Mouse (Mus musculus): ENCODE data around the gene Cdk5r2. TPM values are rescaled to one million over a fixed set of nuclear protein-coding genes. Genes with fewer than 3 reads are reported as not detected.
"Not testable (repeated sequence)": the region's sequence is repeated elsewhere in the genome, so short reads cannot be mapped to it uniquely, and the experiment has no call there.

Gene Cdk5r2
- polyA plus RNA-seq, 1 experiment from 2014 or later: 8.4 TPM

DNA sequence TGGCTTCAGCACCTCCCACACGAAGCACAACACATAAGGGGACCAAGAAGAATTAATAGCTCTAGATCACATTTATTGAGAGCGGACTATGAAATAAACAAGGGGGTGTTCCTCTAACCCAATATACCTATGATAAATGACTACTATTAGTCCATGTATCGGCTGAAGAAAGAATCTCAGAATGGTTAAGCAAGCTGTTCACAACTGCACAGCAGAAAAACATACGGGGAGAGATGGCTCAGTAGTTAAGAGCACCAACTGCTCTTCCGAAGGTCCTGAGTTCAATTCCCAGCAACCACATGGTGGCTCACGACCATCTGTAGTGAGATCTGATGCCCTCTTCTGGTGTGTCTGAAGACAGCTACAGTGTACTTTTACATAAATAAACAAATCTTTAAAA lies 38.8 kb upstream of the Cdk5r2 start:
- ATAC-seq; H3K4me1 ChIP-seq (ENCODE audit: control insufficient read depth, insufficient read depth, low read depth, low read length); H3K36me3 ChIP-seq (ENCODE audit: control insufficient read depth, insufficient read depth, low read length); H3K27ac ChIP-seq (ENCODE audit: low read depth, low read length); H3K4me2 ChIP-seq (ENCODE audit: low read length); H3K9me3 ChIP-seq (ENCODE audit: control insufficient read depth, low read length); H3K9ac ChIP-seq (ENCODE audit: low read depth, low read length); H3K27me3 ChIP-seq (replicated peaks; ENCODE audit: control insufficient read depth, insufficient read depth, low read length); H3K4me3 ChIP-seq (ENCODE audit: low read length): not testable (repeated sequence)
- WGBS: 83% methylated on average over 6 of the region's 6 CpGs

DNA sequence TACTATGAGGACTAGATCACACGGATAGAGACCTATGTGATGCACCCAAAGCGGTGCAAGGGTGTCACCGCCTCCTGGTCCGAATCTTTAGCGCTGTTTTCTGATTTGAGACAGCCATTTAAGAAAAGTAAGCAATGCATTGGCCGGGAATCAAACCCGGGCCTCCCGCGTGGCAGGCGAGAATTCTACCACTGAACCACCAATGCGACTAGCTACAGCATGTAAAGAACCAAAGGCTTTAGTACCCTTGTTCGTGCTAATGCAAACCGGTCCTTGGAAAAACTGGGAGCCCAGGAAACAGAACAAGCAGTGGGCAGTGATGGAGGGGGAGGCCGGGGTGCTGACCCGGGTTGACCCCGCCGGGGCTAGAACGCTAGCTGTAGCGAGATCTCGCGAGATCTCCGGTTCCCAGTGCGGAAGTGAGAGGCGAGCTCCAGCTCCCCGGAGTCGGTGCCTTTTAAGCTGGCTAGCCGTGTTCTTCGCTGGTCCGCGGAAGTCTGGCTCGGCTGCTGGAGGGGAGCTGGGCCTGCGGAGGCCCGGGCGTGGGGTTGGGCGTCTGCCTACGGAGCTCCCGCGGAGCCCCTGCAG lies 38.0 kb upstream of the Cdk5r2 start:
- 4% methylated on average over 35 of the region's 38 CpGs for WGBS

DNA sequence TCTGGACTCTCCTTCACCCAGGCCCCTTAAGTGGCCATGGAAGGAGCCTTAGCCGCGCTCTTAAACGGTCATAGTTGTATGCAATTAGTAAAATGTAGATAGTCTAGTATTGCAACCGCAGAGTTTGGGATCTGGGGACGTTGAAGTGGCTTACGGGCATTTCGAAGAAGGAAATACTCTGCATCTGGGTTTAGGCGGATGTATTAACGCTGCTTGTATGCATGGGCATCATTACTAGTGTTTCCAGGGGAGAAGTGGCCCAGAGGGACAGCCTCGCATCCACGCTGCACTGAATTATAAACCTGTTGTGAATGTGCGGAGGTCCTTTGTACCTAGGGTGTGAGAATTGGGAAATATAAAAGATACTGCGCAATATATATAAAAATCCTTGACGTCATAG lies 37.5 kb upstream of the Cdk5r2 start:
- Histone ChIP-seq H3K27me3 (replicated peaks; ENCODE audit: control insufficient read depth, insufficient read depth, low read length) (no peaks in the 10 kb centered on the region), H3K36me3 (ENCODE audit: control insufficient read depth, insufficient read depth, low read length) (no peaks in the 10 kb centered on the region), H3K4me1 (ENCODE audit: control insufficient read depth, insufficient read depth, low read depth, low read length) (peaks cover 6% of the 10 kb centered on the region), H3K9ac (ENCODE audit: low read depth, low read length) (peak overlapping the region; percentile 84), H3K9me3 (ENCODE audit: control insufficient read depth, low read length) (no peaks in the 10 kb centered on the region), H3K4me2 (ENCODE audit: low read length) (peak overlapping the region; percentile 68), H3K4me3 (ENCODE audit: low read length) (peak overlapping the region; percentile 52), H3K27ac (ENCODE audit: low read depth, low read length) (peak overlapping the region; percentile 75)
- WGBS: 10% methylated on average over 14 of the region's 14 CpGs
- ATAC-seq: peak; percentile 31

More for the DNA sequence above, 38.0 kb upstream of the Cdk5r2 start:
- peaks cover 6% of the 10 kb centered on the region for H3K4me1 ChIP-seq (ENCODE audit: control insufficient read depth, insufficient read depth, low read depth, low read length)
- no peaks in the 10 kb centered on the region for H3K27me3 ChIP-seq (replicated peaks; ENCODE audit: control insufficient read depth, insufficient read depth, low read length)
- H3K36me3 ChIP-seq (ENCODE audit: control insufficient read depth, insufficient read depth, low read length): no peaks in the 10 kb centered on the region
- H3K4me2 ChIP-seq (ENCODE audit: low read length): peak overlapping the region; percentile 68
- H3K27ac ChIP-seq (ENCODE audit: low read depth, low read length): peak overlapping the region; percentile 75
- H3K4me3 ChIP-seq (ENCODE audit: low read length): peak overlapping the region; percentile 52
- no peaks in the 10 kb centered on the region for H3K9me3 ChIP-seq (ENCODE audit: control insufficient read depth, low read length)
- peak; percentile 91 for ATAC-seq
- peak overlapping the region; percentile 84 for H3K9ac ChIP-seq (ENCODE audit: low read depth, low read length)

DNA sequence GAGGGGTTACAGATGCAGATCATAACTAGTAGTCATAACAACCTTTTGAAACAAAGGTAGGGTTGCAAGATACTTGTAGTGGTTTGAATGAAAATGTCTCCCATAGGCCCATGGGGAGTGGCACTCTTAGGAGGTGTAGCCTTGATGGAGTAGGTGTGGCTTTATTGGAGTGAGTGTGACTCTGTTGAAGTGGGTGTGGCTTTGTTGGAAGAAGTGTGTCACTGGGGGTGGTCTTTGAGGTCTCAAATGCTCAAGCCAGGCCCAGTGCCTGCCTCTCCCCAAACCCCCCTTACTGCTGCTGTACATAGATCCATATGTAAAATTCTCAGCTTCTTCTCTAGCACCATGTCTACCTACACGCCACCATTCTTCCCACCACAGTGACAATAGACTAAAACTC lies 36.2 kb upstream of the Cdk5r2 start:
- Histone ChIP-seq H3K9me3 (ENCODE audit: control insufficient read depth, low read length) (no peaks in the 10 kb centered on the region), H3K9ac (ENCODE audit: low read depth, low read length) (no peak overlapping the region), H3K36me3 (ENCODE audit: control insufficient read depth, insufficient read depth, low read length) (no peaks in the 10 kb centered on the region), H3K27ac (ENCODE audit: low read depth, low read length) (no peak overlapping the region), H3K4me1 (ENCODE audit: control insufficient read depth, insufficient read depth, low read depth, low read length) (peaks cover 6% of the 10 kb centered on the region), H3K4me3 (ENCODE audit: low read length) (no peak overlapping the region), H3K4me2 (ENCODE audit: low read length) (no peak overlapping the region), H3K27me3 (replicated peaks; ENCODE audit: control insufficient read depth, insufficient read depth, low read length) (no peaks in the 10 kb centered on the region)
- 100% methylated on average over 1 of the region's 1 CpGs for WGBS
- ATAC-seq: no peak

DNA sequence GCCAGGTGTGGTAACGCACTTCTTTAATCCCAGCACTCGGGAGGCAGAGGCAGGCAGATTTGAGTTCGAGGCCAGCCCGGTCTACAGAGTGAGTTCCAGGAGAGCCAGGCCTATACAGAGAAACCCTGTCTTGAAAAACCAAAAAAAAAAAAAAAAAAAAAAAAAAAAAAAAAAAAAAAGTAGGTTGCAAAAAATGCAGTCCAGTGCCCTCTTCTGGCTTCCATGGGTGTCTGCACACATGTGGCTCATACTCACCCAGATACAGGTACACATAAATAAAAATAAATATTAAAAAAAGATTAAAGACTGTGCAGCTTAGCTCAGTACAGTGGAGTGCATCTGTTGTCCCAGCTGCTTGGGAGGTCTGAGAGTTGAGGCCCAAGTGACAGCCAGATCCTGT lies 31.1 kb upstream of the Cdk5r2 start:
- H3K9me3 ChIP-seq (ENCODE audit: control insufficient read depth, low read length); H3K36me3 ChIP-seq (ENCODE audit: control insufficient read depth, insufficient read depth, low read length); ATAC-seq; H3K27me3 ChIP-seq (replicated peaks; ENCODE audit: control insufficient read depth, insufficient read depth, low read length); H3K4me3 ChIP-seq (ENCODE audit: low read length); H3K27ac ChIP-seq (ENCODE audit: low read depth, low read length); H3K9ac ChIP-seq (ENCODE audit: low read depth, low read length); H3K4me2 ChIP-seq (ENCODE audit: low read length); H3K4me1 ChIP-seq (ENCODE audit: control insufficient read depth, insufficient read depth, low read depth, low read length): not testable (repeated sequence)
- 95% methylated on average over 4 of the region's 4 CpGs for WGBS

DNA sequence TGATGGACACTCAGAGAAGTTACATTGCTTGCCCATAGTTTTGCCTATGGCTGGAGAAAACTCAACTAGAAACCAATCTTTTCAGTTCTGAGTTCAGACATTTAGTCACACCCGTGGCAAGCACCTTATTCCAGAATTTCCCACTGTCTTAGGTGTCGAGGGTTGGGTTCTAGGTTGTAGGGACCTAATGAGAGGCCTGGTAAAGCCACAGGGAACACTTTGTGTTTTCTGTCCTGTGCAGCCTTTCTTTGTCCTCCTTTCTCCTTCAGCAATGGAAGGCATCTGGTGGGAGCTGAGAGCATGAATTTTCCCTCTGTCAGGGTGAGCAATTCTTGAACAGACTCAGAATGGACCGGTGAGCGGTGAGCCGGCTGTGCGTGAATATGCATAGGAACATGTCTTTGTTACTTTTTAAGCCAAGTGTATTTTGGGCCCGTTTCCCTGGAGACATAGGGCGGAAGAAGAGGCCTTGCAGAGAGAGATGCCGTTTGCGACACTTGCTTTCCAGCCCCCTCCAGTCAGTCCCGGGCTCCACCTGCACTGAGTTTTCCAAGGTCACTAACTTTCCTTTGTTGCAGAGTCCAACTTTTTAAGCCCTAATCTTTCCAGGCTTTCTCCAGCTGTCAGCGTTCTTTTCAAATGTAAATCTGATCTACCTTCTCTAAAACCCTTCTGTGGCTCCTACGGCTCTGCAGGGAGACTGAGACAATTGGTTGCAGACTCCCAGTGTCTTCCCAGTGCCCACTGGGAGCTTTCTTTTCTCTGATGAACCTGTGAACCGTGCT lies 30.0 kb upstream of the Cdk5r2 start:
- no peak overlapping the region for H3K9ac ChIP-seq (ENCODE audit: low read depth, low read length)
- H3K4me3 ChIP-seq (ENCODE audit: low read length): no peak overlapping the region
- WGBS: 6% methylated on average over 14 of the region's 14 CpGs
- no peak overlapping the region for H3K4me2 ChIP-seq (ENCODE audit: low read length)
- no peak for ATAC-seq
- no peaks in the 10 kb centered on the region for H3K27me3 ChIP-seq (replicated peaks; ENCODE audit: control insufficient read depth, insufficient read depth, low read length)
- no peaks in the 10 kb centered on the region for H3K36me3 ChIP-seq (ENCODE audit: control insufficient read depth, insufficient read depth, low read length)
- no peak overlapping the region for H3K27ac ChIP-seq (ENCODE audit: low read depth, low read length)
- no peaks in the 10 kb centered on the region for H3K4me1 ChIP-seq (ENCODE audit: control insufficient read depth, insufficient read depth, low read depth, low read length)
- no peaks in the 10 kb centered on the region for H3K9me3 ChIP-seq (ENCODE audit: control insufficient read depth, low read length)

DNA sequence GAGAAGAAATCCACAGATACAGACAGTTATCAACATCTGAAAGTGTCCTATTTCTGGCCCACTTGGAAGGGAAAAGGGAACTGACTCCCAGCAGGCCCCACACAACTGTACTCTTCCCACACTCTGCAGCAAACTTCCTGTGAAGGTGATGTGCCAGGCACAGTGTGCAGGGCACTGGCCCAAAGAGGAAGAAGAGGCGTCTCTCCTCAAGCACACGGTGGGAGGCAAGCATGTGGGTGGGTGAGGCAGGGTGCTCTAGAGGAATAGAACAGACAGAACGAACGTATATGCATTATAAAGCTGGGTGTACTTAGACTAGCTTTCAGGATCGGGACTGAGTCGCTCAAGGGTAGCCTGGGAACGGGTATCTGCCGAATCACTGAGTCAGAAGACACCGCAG lies 24.7 kb upstream of the Cdk5r2 start:
- 83% methylated on average over 9 of the region's 9 CpGs for WGBS
- no peak for ATAC-seq
- no peaks in the 10 kb centered on the region for H3K4me1 ChIP-seq (ENCODE audit: control insufficient read depth, insufficient read depth, low read depth, low read length)
- no peak overlapping the region for H3K4me3 ChIP-seq (ENCODE audit: low read length)
- no peak overlapping the region for H3K9ac ChIP-seq (ENCODE audit: low read depth, low read length)
- H3K36me3 ChIP-seq (ENCODE audit: control insufficient read depth, insufficient read depth, low read length): no peaks in the 10 kb centered on the region
- no peaks in the 10 kb centered on the region for H3K27me3 ChIP-seq (replicated peaks; ENCODE audit: control insufficient read depth, insufficient read depth, low read length)
- no peak overlapping the region for H3K27ac ChIP-seq (ENCODE audit: low read depth, low read length)
- no peak overlapping the region for H3K4me2 ChIP-seq (ENCODE audit: low read length)
- H3K9me3 ChIP-seq (ENCODE audit: control insufficient read depth, low read length): no peaks in the 10 kb centered on the region

DNA sequence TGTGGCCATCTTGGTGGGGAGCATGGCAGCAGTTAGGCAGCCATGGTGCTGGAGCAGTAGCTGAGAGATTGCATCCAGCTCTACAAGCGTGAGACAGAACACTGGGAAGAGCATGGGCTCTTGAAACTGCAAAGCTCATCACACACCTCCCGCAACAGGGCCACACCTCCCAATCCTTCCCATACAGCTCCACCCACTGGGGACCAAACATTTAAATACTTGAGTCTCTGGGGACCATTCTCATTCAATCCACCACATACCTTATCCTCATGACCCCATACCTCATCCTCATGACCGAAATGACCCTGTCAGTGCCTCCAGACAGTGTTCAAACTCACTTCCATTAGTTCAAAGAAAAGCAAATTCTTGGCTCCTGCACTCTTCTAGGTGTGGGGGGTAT lies 21.5 kb upstream of the Cdk5r2 start:
- no peak for ATAC-seq
- no peak overlapping the region for H3K27ac ChIP-seq (ENCODE audit: low read depth, low read length)
- no peak overlapping the region for H3K9ac ChIP-seq (ENCODE audit: low read depth, low read length)
- no peak overlapping the region for H3K4me3 ChIP-seq (ENCODE audit: low read length)
- no peaks in the 10 kb centered on the region for H3K4me1 ChIP-seq (ENCODE audit: control insufficient read depth, insufficient read depth, low read depth, low read length)
- H3K4me2 ChIP-seq (ENCODE audit: low read length): no peak overlapping the region
- no peaks in the 10 kb centered on the region for H3K9me3 ChIP-seq (ENCODE audit: control insufficient read depth, low read length)
- 82% methylated on average over 3 of the region's 3 CpGs for WGBS
- no peaks in the 10 kb centered on the region for H3K27me3 ChIP-seq (replicated peaks; ENCODE audit: control insufficient read depth, insufficient read depth, low read length)
- no peaks in the 10 kb centered on the region for H3K36me3 ChIP-seq (ENCODE audit: control insufficient read depth, insufficient read depth, low read length)

DNA sequence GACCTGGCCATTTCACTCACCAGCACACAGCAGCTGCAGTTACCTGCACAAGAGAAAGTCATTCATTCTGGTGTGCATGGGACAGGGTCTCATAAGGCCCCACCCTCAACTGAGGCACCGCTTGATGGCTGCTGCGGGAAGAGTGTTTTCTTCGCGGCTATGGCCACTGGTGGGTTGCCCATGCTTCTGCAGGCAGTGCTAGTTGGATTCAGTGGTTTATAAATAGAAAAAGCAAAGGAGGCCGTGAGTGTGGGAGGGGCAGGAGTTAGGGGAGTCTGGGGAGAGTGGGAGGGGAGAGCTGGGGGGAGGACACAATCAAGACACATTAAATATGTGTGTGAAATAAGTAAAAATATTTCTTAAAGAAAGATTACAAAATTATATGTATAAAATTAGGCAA lies 11.6 kb upstream of the Cdk5r2 start:
- no peak overlapping the region for H3K9ac ChIP-seq (ENCODE audit: low read depth, low read length)
- no peaks in the 10 kb centered on the region for H3K4me1 ChIP-seq (ENCODE audit: control insufficient read depth, insufficient read depth, low read depth, low read length)
- H3K36me3 ChIP-seq (ENCODE audit: control insufficient read depth, insufficient read depth, low read length): no peaks in the 10 kb centered on the region
- 83% methylated on average over 5 of the region's 5 CpGs for WGBS
- no peaks in the 10 kb centered on the region for H3K27me3 ChIP-seq (replicated peaks; ENCODE audit: control insufficient read depth, insufficient read depth, low read length)
- no peak for ATAC-seq
- no peak overlapping the region for H3K4me3 ChIP-seq (ENCODE audit: low read length)
- no peaks in the 10 kb centered on the region for H3K9me3 ChIP-seq (ENCODE audit: control insufficient read depth, low read length)
- no peak overlapping the region for H3K4me2 ChIP-seq (ENCODE audit: low read length)
- H3K27ac ChIP-seq (ENCODE audit: low read depth, low read length): no peak overlapping the region

All from hindbrain, embryonic 16.5 days (tissue).